Mouse (Mus musculus) megakaryocyte-erythroid progenitor cell, adult 5-6 weeks (primary cell): ENCODE measurements around the gene Pcmt1. TPM values are rescaled to one million over a fixed set of nuclear protein-coding genes. Genes with fewer than 3 reads are reported as not detected.

Experiments
- ATAC-seq: replicated peaks from 2 replicates; pipeline ENCODE4 v1.8.0; 2016; ENCODE audit warnings: mild to moderate bottlenecking, inconsistent platforms; ENCODE audit not compliant: severe bottlenecking, poor library complexity, low FRiP score, low TSS enrichment
- total RNA-seq, 2 experiments: library from RNA; stranded (forward) in 1 of 2; stranded (reverse) in 1 of 2; fragments of 200-1000, 215-1000 nt in 1 of 2; fragments of >200 nt in 1 of 2; fragmentation: Nextera tagmentation in 1 of 2; gene quantifications; 2 replicates each; pipeline ENCODE4 v1.2.3; 2014 to 2017

Pcmt1 gene
- total RNA-seq, 2 experiments from 2014 or later = 83.6 to 106 TPM

DNA sequence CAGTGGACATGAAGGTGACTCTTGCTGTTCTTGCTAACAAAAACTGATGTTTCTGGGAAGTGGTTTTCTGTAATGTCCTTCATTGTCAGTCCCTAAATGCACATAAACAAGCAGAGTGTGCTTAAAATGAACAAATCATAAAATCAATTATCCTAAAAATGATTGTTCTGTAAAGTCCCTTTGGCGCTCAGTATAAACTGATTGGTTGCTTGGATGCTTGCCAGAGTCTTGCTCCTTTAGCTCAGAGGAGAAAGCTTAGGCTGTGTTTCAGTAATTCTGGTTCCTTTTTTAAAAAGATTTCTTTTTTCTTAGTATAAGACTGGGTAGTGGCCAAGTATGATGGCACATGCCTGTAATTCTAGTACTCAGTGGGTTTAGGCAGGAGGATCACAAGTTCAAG is 84.7 kb downstream of the Pcmt1 start:
- no peak for ATAC-seq

DNA sequence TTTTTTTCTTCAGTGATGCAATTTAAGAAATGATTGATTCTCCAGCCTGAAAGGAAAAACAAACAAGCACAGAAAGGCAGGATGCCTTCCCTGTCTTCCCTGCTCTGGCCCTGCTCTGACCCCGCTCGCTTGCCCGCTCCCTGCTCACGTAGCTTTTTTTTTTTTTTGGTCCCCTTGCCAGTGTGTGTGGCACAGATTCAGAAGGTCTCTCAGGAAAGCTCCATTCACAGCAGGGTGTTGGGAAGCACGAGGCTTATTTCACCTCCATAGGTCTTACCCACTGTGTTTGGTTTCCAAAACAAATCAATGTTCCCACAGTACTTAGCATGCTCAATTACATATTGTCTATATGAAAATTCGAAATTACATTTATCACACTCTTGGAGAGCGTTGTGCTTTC is 86.1 kb downstream of the Pcmt1 start:
- ATAC-seq = no peak

DNA sequence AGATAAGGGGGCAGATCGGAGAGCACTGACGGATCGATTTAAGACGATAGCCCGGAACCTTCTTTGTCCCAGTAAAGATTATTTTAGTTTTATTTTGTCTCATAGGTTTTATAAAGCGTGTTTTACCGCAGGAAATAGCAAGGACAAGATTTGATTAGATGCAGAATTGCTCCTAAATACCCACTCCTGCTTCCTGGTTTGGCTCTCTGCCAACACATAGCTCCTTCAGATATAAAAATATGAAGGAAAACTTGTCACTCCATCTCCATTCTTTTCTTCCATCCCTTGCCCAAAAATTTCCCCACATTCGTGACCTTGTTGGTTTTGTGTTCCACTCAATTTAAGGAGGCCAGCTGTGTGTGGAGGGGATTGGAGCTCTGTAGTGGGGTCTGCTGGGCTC is 90.1 kb downstream of the Pcmt1 start:
- no peak for ATAC-seq

DNA sequence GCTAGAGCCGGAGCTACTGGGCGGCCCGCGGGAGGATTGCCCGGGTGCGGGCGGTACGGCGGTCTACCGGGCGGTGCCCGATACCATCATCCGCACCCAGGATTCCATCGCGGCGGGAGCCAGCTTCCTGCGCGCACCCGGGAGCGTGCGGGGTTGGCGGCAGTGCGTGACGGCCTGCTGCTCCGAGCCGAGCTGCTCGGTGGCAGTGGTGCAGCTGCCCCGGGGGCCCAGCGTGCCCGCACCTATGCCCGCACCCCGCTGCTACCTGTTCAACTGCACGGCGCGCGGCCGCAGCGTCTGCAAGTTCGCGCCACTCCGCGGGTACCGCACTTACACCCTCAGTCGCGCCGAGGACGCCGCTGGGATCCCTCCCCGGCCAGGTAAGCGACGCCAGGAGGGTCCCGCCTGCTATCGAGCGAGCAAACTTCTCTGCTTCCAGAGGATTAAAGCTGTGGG is 90.7 kb downstream of the Pcmt1 start:
- ATAC-seq = peak; percentile 19

DNA sequence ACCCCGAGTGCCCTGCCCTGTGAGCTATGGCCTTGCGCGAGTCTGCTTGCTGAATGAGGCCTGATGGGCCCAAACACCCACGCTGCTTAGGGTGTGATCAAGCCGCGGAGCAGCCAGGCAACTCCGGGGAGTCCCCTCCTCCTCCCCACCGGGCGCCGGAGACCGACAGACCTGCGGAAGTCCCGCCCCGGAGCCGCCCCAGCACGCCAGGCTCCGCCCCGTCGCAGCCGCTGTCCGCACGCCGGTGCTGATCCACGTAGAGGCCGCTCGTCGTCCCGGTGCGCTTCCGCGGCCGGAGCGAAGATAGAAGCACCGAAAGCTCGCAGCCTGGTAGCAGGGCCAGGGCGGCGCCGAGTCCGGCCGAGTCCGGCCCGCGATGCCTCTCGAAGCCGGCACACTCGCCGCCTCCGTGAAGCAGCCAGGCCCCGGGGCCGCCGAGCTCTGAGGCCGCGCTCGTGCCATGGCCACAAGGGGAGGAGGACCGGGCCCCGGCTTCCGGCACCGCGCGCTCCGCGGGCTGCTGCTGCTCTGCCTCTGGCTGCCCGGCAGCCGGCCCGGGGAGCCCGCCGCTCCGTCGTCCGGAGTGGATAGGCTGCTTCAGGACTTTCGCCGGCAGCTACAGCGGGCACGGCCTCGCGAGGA is 91.2 kb downstream of the Pcmt1 start, which contains the start of gene Lrp11:
Lrp11 (plus strand) TSS at position 209 of the 642 bp plus-strand sequence.
- ATAC-seq = peak; percentile 99

DNA sequence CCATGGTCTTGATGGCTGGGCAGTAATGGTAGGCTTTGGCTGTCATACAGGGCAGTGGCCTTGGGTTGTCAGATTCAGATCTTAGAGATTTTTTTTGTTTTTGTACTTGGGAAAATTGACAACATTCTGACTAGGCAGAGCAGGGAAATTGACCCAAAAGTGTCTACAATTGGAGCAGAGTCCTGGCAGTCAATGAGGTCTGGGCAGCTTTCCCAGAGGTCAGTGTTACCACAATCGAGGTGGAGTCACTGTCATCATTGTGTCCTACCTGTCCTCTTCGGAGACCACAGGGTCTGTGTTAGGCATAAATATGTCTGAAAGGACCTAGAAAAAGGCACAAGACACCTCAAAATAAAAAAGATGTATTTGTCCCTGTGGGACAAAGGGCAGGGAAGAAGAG is 94.2 kb downstream of the Pcmt1 start:
- ATAC-seq = no peak

DNA sequence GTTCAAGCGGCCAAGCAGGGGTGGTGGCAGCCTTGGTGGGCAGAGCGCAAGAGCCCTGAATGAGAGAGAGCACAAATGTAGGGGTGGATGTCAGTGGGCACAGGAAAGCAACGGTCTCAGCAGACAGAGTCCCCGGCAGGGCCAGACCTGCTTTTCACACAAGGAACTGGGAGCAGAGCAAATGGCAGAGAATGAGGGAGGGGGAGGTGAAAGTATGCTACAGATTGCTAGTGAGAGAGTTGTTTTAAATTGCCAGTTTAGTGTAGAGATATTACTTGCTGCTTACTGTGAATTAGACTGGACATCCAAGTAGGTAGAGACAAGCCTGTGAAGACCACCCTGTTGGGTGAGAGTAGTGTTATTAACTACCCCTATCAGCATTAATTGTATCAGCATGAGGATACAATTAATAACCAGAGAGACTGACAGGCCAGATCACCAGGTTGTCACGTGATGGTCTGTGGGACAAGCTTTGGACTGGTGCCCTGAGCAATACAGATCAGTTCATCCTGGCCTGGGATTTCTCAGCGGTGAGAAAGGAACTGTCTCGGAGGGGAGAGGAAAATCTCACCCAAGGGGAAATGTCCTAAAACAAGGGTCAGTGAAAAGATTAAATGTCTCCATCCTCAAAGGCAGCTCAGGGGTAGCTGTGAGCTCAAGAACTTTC is 97.9 kb downstream of the Pcmt1 start:
- no peak for ATAC-seq

DNA sequence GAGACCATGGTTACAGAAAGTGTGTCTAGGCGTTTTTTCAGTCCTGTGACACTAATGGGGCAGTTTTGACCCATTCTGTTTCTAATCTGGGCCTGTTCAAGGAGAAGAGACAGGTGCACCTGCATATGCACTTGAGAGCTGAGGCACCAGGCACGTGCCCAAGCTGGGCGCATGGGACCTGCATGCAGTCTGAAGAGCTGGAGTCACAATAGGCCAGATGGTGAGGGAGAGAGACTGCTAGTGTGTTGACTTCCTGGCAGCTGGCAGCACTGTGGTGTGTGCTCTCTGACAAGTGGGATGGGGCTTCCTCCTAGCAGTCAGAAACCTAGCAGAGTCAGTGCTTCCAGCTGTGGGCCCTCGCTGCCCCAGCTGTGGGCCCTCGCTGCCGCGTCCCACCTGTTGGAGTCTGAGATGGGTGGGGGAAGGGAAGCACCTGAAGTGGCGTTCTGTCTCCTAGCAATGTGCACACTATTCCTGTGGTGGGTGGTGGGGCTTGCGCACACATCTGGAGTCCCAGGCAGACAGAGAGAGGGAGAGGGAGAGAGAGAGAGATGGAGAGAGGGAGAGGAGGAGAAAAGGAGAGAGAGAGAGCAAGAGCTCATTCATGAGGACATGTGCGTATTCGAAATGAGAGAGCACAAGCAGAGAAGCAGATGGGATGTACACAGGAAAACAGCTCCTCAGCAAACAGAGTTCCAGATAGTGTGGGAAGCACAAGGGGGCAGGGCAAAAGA is 98.6 kb downstream of the Pcmt1 start:
- 0 out of 2 replicates have a peak, but pooled peaks have one; percentile 30 for ATAC-seq

DNA sequence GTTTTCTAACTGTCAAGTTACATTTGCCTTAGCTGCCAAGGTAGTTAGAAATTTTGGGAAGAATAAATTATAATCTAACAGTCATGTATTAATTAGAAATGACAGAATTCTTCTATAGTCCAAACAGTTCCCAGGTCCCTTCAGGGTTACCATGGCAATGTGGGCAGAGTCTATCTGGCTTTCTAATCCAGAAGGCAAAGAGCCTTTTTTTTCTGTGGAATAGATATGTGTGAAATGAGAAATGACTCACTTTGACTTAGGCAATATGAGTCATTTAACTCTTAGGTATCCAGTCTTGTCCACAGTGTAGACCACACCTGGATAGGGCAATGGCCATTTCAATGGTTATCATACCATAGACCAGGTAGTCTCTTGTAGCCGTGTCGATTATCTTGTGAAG is 99.5 kb downstream of the Pcmt1 start:
- ATAC-seq = no peak

Other genes starting within 250 kb of the Pcmt1 start
- 5.7 and 15.0 TPM in 2 replicates for gene Ulbp1, start 207.5 kb downstream of the Pcmt1 start, total RNA-seq (2014; fragmentation: Nextera tagmentation)
- 16.0 and 17.8 TPM in 2 replicates for gene Ulbp1, start 207.5 kb downstream of the Pcmt1 start, total RNA-seq (2017)
- 3.2 and 4.0 TPM in 2 replicates for gene Lrp11, start 91.3 kb downstream of the Pcmt1 start, total RNA-seq (2014; fragmentation: Nextera tagmentation)
- 0.61 and 5.2 TPM in 2 replicates for gene Lrp11, start 91.3 kb downstream of the Pcmt1 start, total RNA-seq (2017)
- gene Nup43, start 13.6 kb downstream of the Pcmt1 start, total RNA-seq (2014; fragmentation: Nextera tagmentation) = 53.1 and 54.8 TPM in 2 replicates
- 23.9 and 64.8 TPM in 2 replicates for gene Nup43, start 13.6 kb downstream of the Pcmt1 start, total RNA-seq (2017)
- gene Lats1, start 78 bp upstream of the Pcmt1 start, total RNA-seq (2014; fragmentation: Nextera tagmentation) = 18.3 and 21.3 TPM in 2 replicates
- gene Lats1, start 78 bp upstream of the Pcmt1 start, total RNA-seq (2017) = 13.5 and 15.8 TPM in 2 replicates
- 39.7 and 87.9 TPM in 2 replicates for gene Katna1, start 44.9 kb upstream of the Pcmt1 start, total RNA-seq (2014; fragmentation: Nextera tagmentation)
- 56.3 and 70.3 TPM in 2 replicates for gene Katna1, start 44.9 kb upstream of the Pcmt1 start, total RNA-seq (2017)
- 21.5 and 27.4 TPM in 2 replicates for gene Ginm1, start 111.7 kb upstream of the Pcmt1 start, total RNA-seq (2014; fragmentation: Nextera tagmentation)
- gene Ginm1, start 111.7 kb upstream of the Pcmt1 start, total RNA-seq (2017) = 48.8 and 57.1 TPM in 2 replicates
- gene Ppil4, start 111.8 kb upstream of the Pcmt1 start, total RNA-seq (2014; fragmentation: Nextera tagmentation) = 34.5 and 36.4 TPM in 2 replicates
- gene Ppil4, start 111.8 kb upstream of the Pcmt1 start, total RNA-seq (2017) = 111 and 112 TPM in 2 replicates
- 0.62 TPM in 1 of 2 replicates, not detected in the other for gene Zc3h12d, start 151.3 kb upstream of the Pcmt1 start, total RNA-seq (2014; fragmentation: Nextera tagmentation)
- not detected in 2 replicates for gene Zc3h12d, start 151.3 kb upstream of the Pcmt1 start, total RNA-seq (2017)